Mouse (Mus musculus) liver, embryonic 16.5 days (tissue): ENCODE measurements around the gene Slc2a8. TPM values are rescaled to one million over a fixed set of nuclear protein-coding genes. Genes with fewer than 3 reads are reported as not detected.

ENCODE experiments used
- ATAC-seq: fragments of 200-750 bp; cut with Nextera tagmentation; 2 replicates; pipeline ENCODE4 v1.8.0; 2017; ENCODE audit warnings: low read depth, mild to moderate bottlenecking, moderate number of reproducible peaks, moderate library complexity
- H3K27ac ChIP-seq: fragments of 300-500 bp; sonication (generic); 2 replicates; pipeline ENCODE4 v1.5.1; 2014; ENCODE audit warnings: mild to moderate bottlenecking, low read length
- H3K27me3 ChIP-seq: fragments of 300-500 bp; sonication (generic); 2 replicates; pipeline ENCODE4 v1.6.1; 2014; ENCODE audit warnings: low read depth, low read length, mixed read lengths; ENCODE audit not compliant: control insufficient read depth, insufficient read depth
- H3K36me3 ChIP-seq: fragments of 300-500 bp; sonication (generic); 2 replicates; pipeline ENCODE4 v1.6.1; 2014; ENCODE audit warnings: mild to moderate bottlenecking; ENCODE audit not compliant: control insufficient read depth, insufficient read depth
- H3K4me1 ChIP-seq: fragments of 300-500 bp; sonication (generic); 2 replicates; pipeline ENCODE4 v1.6.1; 2014; ENCODE audit warnings: low read depth, low read length, mixed read lengths; ENCODE audit not compliant: control insufficient read depth
- H3K4me2 ChIP-seq: fragments of 300-500 bp; sonication (generic); 2 replicates; pipeline ENCODE4 v1.6.1; 2014; ENCODE audit warnings: low read depth, low read length, mixed read lengths
- H3K4me3 ChIP-seq: fragments of 300-500 bp; sonication (generic); 2 replicates; pipeline ENCODE4 v1.5.1; 2014; ENCODE audit warnings: low read depth, mild to moderate bottlenecking, low read length
- H3K9ac ChIP-seq: fragments of 300-500 bp; sonication (generic); 2 replicates; pipeline ENCODE4 v1.6.1; 2014; ENCODE audit warnings: low read depth, low read length
- H3K9me3 ChIP-seq: fragments of 300-500 bp; sonication (generic); replicated peaks from 2 replicates; pipeline ENCODE4 v1.6.1; 2016; ENCODE audit warnings: low read length; ENCODE audit not compliant: control insufficient read depth
- WGBS: fragments of 180-500 bp; shearing (Covaris S2); extraction: QIAGEN DNeasy Blood & Tissue Kit; methylation state at CpG from one replicate; pipeline ENCODE4 v1.1.7; 2014; ENCODE audit not compliant: insufficient replicate concordance; 5-methylcytosine and 5-hydroxymethylcytosine counted together
- polyA plus RNA-seq: library from polyadenylated mRNA; unstranded; fragments of >200 nt; fragmentation: Nextera tagmentation; extraction: Ambion mirVana; gene quantifications from 2 replicates; pipeline ENCODE4 v1.2.1, GENCODE M21; 2015

Gene Slc2a8
- polyA plus RNA-seq, 1 experiment from 2014 or later, result 8.8 TPM

GRCm38 (mm10) chr2:33002144-33002543 is 20.3 kb upstream of the Slc2a8 start:
- Histone ChIP-seq H3K9ac (no peak overlapping the region), H3K27me3 (no peaks in the 10 kb centered on the region), H3K9me3 (no peaks in the 10 kb centered on the region), H3K4me2 (no peak overlapping the region), H3K36me3 (no peaks in the 10 kb centered on the region), H3K4me3 (no peak overlapping the region), H3K27ac (no peak overlapping the region), H3K4me1 (no peaks in the 10 kb centered on the region)
- ATAC-seq, result no peak
- WGBS, result 67% methylated on average over 7 of the region's 7 CpGs

- H3K36me3 ChIP-seq, result no peaks in the 10 kb centered on the region
- H3K4me3 ChIP-seq, result no peak overlapping the region
- no peaks in the 10 kb centered on the region for H3K9me3 ChIP-seq
- H3K27me3 ChIP-seq, result no peaks in the 10 kb centered on the region
- ATAC-seq, result no peak
- H3K9ac ChIP-seq, result no peak overlapping the region
- WGBS, result 76% methylated on average over 2 of the region's 2 CpGs
- H3K27ac ChIP-seq, result no peak overlapping the region
- no peak overlapping the region for H3K4me2 ChIP-seq
- no peaks in the 10 kb centered on the region for H3K4me1 ChIP-seq
These were observed 17.9 kb upstream of the Slc2a8 start for GRCm38 (mm10) chr2:32999752-33000151.

- ATAC-seq, result no peak
- Histone ChIP-seq H3K4me1 (no peaks in the 10 kb centered on the region), H3K4me2 (no peak overlapping the region), H3K9me3 (no peaks in the 10 kb centered on the region), H3K4me3 (no peak overlapping the region), H3K27ac (no peak overlapping the region), H3K27me3 (no peaks in the 10 kb centered on the region), H3K9ac (no peak overlapping the region), H3K36me3 (no peaks in the 10 kb centered on the region)
- whole genome bisulfite sequencing, result 63% methylated on average over 4 of the region's 4 CpGs
These were observed 15.9 kb upstream of the Slc2a8 start for GRCm38 (mm10) chr2:32997792-32998191.

- no peak for ATAC-seq
- H3K9me3 ChIP-seq, result no peaks in the 10 kb centered on the region
- WGBS, result 63% methylated on average over 6 of the region's 6 CpGs
These were observed 15.2 kb upstream of the Slc2a8 start for GRCm38 (mm10) chr2:32997081-32997480.

GRCm38 (mm10) chr2:32992130-32992529 is 10.2 kb upstream of the Slc2a8 start:
- no peak for ATAC-seq
- no peak overlapping the region for H3K4me2 ChIP-seq
- H3K4me3 ChIP-seq, result no peak overlapping the region
- no peak overlapping the region for H3K9ac ChIP-seq
- H3K36me3 ChIP-seq, result no peaks in the 10 kb centered on the region
- no peaks in the 10 kb centered on the region for H3K9me3 ChIP-seq
- no peaks in the 10 kb centered on the region for H3K27me3 ChIP-seq
- H3K4me1 ChIP-seq, result no peaks in the 10 kb centered on the region
- 35% methylated on average over 6 of the region's 6 CpGs for WGBS
- H3K27ac ChIP-seq, result no peak overlapping the region

More at GRCm38 (mm10) chr2:32997081-32997480, 15.2 kb upstream of the Slc2a8 start:
- no peaks in the 10 kb centered on the region for H3K27me3 ChIP-seq
- H3K4me1 ChIP-seq, result no peaks in the 10 kb centered on the region
- no peak overlapping the region for H3K4me3 ChIP-seq
- no peaks in the 10 kb centered on the region for H3K36me3 ChIP-seq
- H3K27ac ChIP-seq, result no peak overlapping the region
- H3K9ac ChIP-seq, result no peak overlapping the region
- H3K4me2 ChIP-seq, result no peak overlapping the region

GRCm38 (mm10) chr2:32990167-32990832 is 8.4 kb upstream of the Slc2a8 start:
- Histone ChIP-seq H3K4me1 (no peaks in the 10 kb centered on the region), H3K36me3 (no peaks in the 10 kb centered on the region), H3K9ac (no peak overlapping the region), H3K9me3 (no peaks in the 10 kb centered on the region), H3K4me2 (no peak overlapping the region), H3K27ac (no peak overlapping the region), H3K4me3 (no peak overlapping the region), H3K27me3 (no peaks in the 10 kb centered on the region)
- no peak for ATAC-seq
- 57% methylated on average over 13 of the region's 13 CpGs for WGBS

- H3K36me3 ChIP-seq, result no peaks in the 10 kb centered on the region
- H3K4me1 ChIP-seq, result no peaks in the 10 kb centered on the region
- no peak overlapping the region for H3K9ac ChIP-seq
- H3K27me3 ChIP-seq, result 0 out of 2 replicates have a peak, but pooled peaks cover 1% of the 10 kb centered on the region
- 57% methylated on average over 3 of the region's 3 CpGs for WGBS
- no peak overlapping the region for H3K27ac ChIP-seq
- H3K4me2 ChIP-seq, result no peak overlapping the region
- ATAC-seq, result no peak
- H3K9me3 ChIP-seq, result no peaks in the 10 kb centered on the region
- no peak overlapping the region for H3K4me3 ChIP-seq
These were observed 7.5 kb upstream of the Slc2a8 start for GRCm38 (mm10) chr2:32989376-32989775.

- no peak for ATAC-seq
- H3K27me3 ChIP-seq, result 0 out of 2 replicates have a peak, but pooled peaks cover 4% of the 10 kb centered on the region
- no peaks in the 10 kb centered on the region for H3K36me3 ChIP-seq
- no peaks in the 10 kb centered on the region for H3K9me3 ChIP-seq
- WGBS, result 65% methylated on average over 8 of the region's 8 CpGs
- no peak overlapping the region for H3K4me3 ChIP-seq
- peaks cover 12% of the 10 kb centered on the region for H3K4me1 ChIP-seq
- H3K4me2 ChIP-seq, result no peak overlapping the region
- no peak overlapping the region for H3K27ac ChIP-seq
- H3K9ac ChIP-seq, result no peak overlapping the region
These were observed 4.0 kb upstream of the Slc2a8 start for GRCm38 (mm10) chr2:32985844-32986243.

- Histone ChIP-seq H3K4me1 (peaks cover 26% of the 10 kb centered on the region), H3K4me3 (no peak overlapping the region), H3K9ac (no peak overlapping the region), H3K27ac (no peak overlapping the region), H3K4me2 (no peak overlapping the region), H3K36me3 (no peaks in the 10 kb centered on the region), H3K9me3 (no peaks in the 10 kb centered on the region), H3K27me3 (0 out of 2 replicates have a peak, but pooled peaks cover 4% of the 10 kb centered on the region)
- WGBS, result 34% methylated on average over 6 of the region's 6 CpGs
- no peak for ATAC-seq
These were observed 1.7 kb upstream of the Slc2a8 start for GRCm38 (mm10) chr2:32983617-32984016.
